Mouse (Mus musculus) lung, adult 18-20 months (tissue): ENCODE results near the gene Evc.

ENCODE experiments used
- DNase-seq, 2 experiments: peaks; one replicate each; pipeline ENCODE4 v3.0.0; 2022; ENCODE audit warnings: mixed read lengths in 2 of 2

Evc gene

GRCm38 (mm10) chr5:37241224-37241623 lies 95.5 kb downstream of the Evc start:
- DNase-seq = no peak

GRCm38 (mm10) chr5:37240550-37240949 lies 96.1 kb downstream of the Evc start:
- no peak for DNase-seq
